Mouse (Mus musculus): ENCODE results near the gene Olfr1290. TPM values are rescaled to one million over a fixed set of nuclear protein-coding genes. Genes with fewer than 3 reads are reported as not detected.

Olfr1290 gene
- polyA plus RNA-seq (2014; fragmentation: Nextera tagmentation; extraction: Ambion mirVana), result 0.08 TPM in 1 of 2 replicates, not detected in the other

DNA sequence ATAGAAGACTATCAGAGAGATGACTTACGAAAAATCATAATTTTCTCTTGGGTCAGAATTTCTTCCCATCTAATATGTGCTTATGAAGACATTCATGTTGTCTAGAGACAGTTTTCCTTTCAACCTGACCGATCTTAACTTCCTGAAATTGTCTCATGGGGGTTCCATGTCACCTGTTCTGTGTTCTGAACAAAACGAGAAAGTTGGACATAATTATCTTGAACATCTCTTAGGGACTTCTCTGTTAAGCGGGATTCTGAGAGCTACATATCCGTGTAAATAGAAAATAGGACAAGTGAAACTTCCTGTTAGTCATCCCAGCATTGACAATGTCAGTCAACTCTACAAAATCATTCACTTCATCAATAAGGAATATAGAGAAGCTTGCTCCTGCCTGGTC is at the start of gene Olfr1290:
Olfr1290 (minus strand) TSS at position 101 of the 400 bp plus-strand sequence.
- Histone ChIP-seq H3K27ac (ENCODE audit: low read depth, low read length) (no peak within 1 kb of the TSS), H3K4me1 (replicated peaks; ENCODE audit: control insufficient read depth, insufficient read depth, low read length) (no peaks in the 10 kb centered on the region), H3K36me3 (ENCODE audit: control insufficient read depth, insufficient read depth, low read length) (no peaks in the 10 kb centered on the region), H3K27me3 (ENCODE audit: control insufficient read depth, insufficient read depth, low read length) (no peaks in the 10 kb centered on the region), H3K9me3 (ENCODE audit: control insufficient read depth, low read length) (no peaks in the 10 kb centered on the region), H3K4me2 (replicated peaks; ENCODE audit: low read depth, low read length) (no peak within 1 kb of the TSS), H3K4me3 (ENCODE audit: low read depth, low read length) (no peak within 1 kb of the TSS), H3K9ac (ENCODE audit: low read depth, low read length) (no peak within 1 kb of the TSS)
- WGBS, result 82% methylated on average over 5 of the region's 5 CpGs
- no peak for DNase-seq (ENCODE audit: low spot score)
- no peak for ATAC-seq (ENCODE audit: low FRiP score)

DNA sequence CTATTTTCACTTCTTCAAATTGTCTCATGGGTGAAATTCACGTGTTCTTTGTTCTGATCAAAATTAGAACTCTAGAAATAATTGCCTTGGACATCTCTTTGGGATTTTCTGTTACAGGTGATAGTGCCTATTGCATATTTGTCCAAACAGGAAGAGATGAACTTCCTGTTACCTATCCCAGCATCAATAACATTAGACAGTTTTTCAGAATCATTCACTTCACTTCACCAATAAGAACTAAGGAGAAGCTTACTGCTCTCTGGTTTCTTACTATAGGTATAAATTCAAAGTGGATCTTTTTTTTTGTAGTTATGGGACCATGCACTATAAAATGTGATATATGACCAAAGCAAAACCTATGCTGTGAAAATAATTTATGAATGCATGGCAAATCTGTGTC is 46.6 kb upstream of the Olfr1290 start, which contains the start of gene Olfr1294:
Olfr1294 (minus strand) TSS at position 101 of the 400 bp plus-strand sequence.
- Histone ChIP-seq H3K9me3 (ENCODE audit: control insufficient read depth, low read length) (no peaks in the 10 kb centered on the region), H3K36me3 (ENCODE audit: control insufficient read depth, insufficient read depth, low read length) (no peaks in the 10 kb centered on the region), H3K4me2 (replicated peaks; ENCODE audit: low read depth, low read length) (no peak within 1 kb of the TSS), H3K9ac (ENCODE audit: low read depth, low read length) (no peak within 1 kb of the TSS), H3K4me1 (replicated peaks; ENCODE audit: control insufficient read depth, insufficient read depth, low read length) (no peaks in the 10 kb centered on the region), H3K4me3 (ENCODE audit: low read depth, low read length) (no peak within 1 kb of the TSS), H3K27me3 (ENCODE audit: control insufficient read depth, insufficient read depth, low read length) (no peaks in the 10 kb centered on the region), H3K27ac (ENCODE audit: low read depth, low read length) (no peak within 1 kb of the TSS)
- 66% methylated on average over 1 of the region's 1 CpGs for WGBS
- ATAC-seq (ENCODE audit: low FRiP score) (no peak), DNase-seq (ENCODE audit: low spot score) (no peak)

DNA sequence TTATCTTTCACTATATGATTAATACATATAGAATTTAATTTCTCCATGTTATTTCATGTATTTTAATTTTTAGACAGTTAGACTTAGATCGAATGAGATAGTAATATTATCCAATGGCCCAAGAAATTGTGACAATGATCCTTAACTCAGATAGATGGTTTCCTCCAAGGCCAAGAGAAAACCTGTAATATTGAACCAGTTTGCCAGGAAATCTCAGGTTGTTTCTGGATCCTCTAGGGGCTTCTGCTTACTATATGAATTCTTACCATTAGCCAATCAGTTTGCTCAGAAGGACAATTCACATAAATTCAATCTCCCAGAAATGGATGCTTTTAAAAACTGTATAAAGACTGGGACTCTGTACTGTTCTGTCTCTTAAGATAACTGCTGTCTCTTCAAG is 31.3 kb upstream of the Olfr1290 start, which contains the start of gene Olfr1293-ps:
Olfr1293-ps (plus strand) TSS at position 301 of the 400 bp plus-strand sequence.
- no peak within 1 kb of the TSS for H3K4me3 ChIP-seq (ENCODE audit: low read depth, low read length)
- DNase-seq (ENCODE audit: low spot score) (no peak), ATAC-seq (ENCODE audit: low FRiP score) (no peak)
- H3K4me1 ChIP-seq (replicated peaks; ENCODE audit: control insufficient read depth, insufficient read depth, low read length), result no peaks in the 10 kb centered on the region
- no peaks in the 10 kb centered on the region for H3K27me3 ChIP-seq (ENCODE audit: control insufficient read depth, insufficient read depth, low read length)
- no peak within 1 kb of the TSS for H3K4me2 ChIP-seq (replicated peaks; ENCODE audit: low read depth, low read length)
- WGBS, result 90% methylated on average over 1 of the region's 1 CpGs
- H3K9me3 ChIP-seq (ENCODE audit: control insufficient read depth, low read length), result no peaks in the 10 kb centered on the region
- no peak within 1 kb of the TSS for H3K9ac ChIP-seq (ENCODE audit: low read depth, low read length)
- no peaks in the 10 kb centered on the region for H3K36me3 ChIP-seq (ENCODE audit: control insufficient read depth, insufficient read depth, low read length)
- H3K27ac ChIP-seq (ENCODE audit: low read depth, low read length), result no peak within 1 kb of the TSS

DNA sequence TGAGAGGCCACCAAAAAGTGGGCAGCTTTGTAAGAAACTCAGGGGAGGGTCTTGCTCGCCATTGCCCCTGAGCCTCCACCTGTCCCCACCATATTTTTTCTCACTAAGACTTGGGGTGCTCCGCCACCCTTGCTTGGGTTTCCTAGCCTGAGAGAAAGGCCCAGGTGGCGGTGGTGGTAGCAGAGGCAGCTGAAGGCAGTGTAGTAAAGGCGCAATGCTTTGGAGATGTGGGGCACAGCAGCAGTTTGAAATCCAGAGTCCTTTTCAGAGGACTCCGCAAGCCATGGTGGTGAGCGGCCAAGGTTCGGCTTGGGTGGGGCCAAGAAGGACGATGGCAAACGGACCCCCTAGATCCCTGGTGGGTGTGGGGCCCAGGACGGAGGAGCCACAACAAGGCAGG is 23.8 kb upstream of the Olfr1290 start:
- WGBS, result 96% methylated on average over 10 of the region's 10 CpGs
- Histone ChIP-seq H3K4me1 (replicated peaks; ENCODE audit: control insufficient read depth, insufficient read depth, low read length) (no peaks in the 10 kb centered on the region), H3K27ac (ENCODE audit: low read depth, low read length) (no peak overlapping the region), H3K4me3 (ENCODE audit: low read depth, low read length) (no peak overlapping the region), H3K36me3 (ENCODE audit: control insufficient read depth, insufficient read depth, low read length) (no peaks in the 10 kb centered on the region), H3K4me2 (replicated peaks; ENCODE audit: low read depth, low read length) (no peak overlapping the region), H3K27me3 (ENCODE audit: control insufficient read depth, insufficient read depth, low read length) (no peaks in the 10 kb centered on the region), H3K9me3 (ENCODE audit: control insufficient read depth, low read length) (no peaks in the 10 kb centered on the region), H3K9ac (ENCODE audit: low read depth, low read length) (no peak overlapping the region)
- no peak for ATAC-seq (ENCODE audit: low FRiP score)
- no peak for DNase-seq (ENCODE audit: low spot score)

DNA sequence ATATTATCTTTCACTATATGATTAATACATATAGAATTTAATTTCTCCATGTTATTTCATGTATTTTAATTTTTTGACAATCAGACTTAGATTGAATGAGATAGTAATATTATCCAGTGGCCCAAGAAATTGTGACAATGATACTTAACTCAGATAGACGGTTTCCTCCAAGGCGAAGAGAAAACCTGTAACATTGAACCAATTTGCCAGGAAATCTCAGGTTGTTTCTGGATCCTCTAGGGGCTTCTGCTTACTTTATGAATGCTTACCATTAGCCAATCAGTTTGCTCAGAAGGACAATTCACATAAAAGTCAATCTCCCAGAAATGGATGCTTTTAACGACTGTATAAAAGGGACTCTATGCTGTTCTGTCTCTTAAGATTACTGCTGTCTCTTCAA is 3.3 kb upstream of the Olfr1290 start, which contains the start of gene Olfr1291-ps1:
Olfr1291-ps1 (plus strand) TSS at position 301 of the 400 bp plus-strand sequence.
- WGBS, result 93% methylated on average over 3 of the region's 3 CpGs
- Histone ChIP-seq H3K4me3 (ENCODE audit: low read depth, low read length) (no peak within 1 kb of the TSS), H3K4me1 (replicated peaks; ENCODE audit: control insufficient read depth, insufficient read depth, low read length) (no peaks in the 10 kb centered on the region), H3K27ac (ENCODE audit: low read depth, low read length) (no peak within 1 kb of the TSS), H3K36me3 (ENCODE audit: control insufficient read depth, insufficient read depth, low read length) (no peaks in the 10 kb centered on the region), H3K4me2 (replicated peaks; ENCODE audit: low read depth, low read length) (no peak within 1 kb of the TSS), H3K9me3 (ENCODE audit: control insufficient read depth, low read length) (no peaks in the 10 kb centered on the region), H3K27me3 (ENCODE audit: control insufficient read depth, insufficient read depth, low read length) (no peaks in the 10 kb centered on the region), H3K9ac (ENCODE audit: low read depth, low read length) (no peak within 1 kb of the TSS)
- ATAC-seq (ENCODE audit: low FRiP score), result no peak
- DNase-seq (ENCODE audit: low spot score), result no peak

DNA sequence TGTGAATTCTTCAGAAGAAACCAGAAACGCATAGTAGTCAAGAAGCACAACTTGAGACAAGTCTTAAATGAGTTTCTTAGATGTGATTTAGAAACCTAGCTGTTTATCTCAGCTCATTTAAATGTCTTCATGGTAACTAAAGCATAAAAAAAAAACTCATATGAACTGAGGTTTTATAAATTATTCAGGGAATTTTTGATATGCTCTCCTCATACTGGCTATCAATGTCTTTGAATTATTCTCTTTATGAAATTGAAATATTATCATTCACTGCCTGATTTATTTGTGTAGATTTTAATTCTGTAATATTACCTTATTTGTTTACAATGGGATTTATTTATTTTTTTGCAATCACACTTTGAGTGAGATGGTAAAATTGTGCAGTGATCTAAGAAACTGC is 13.1 kb downstream of the Olfr1290 start, which contains the start of gene Olfr1289:
Olfr1289 (plus strand) TSS at position 301 of the 400 bp plus-strand sequence.
- no peaks in the 10 kb centered on the region for H3K36me3 ChIP-seq (ENCODE audit: control insufficient read depth, insufficient read depth, low read length)
- H3K4me2 ChIP-seq (replicated peaks; ENCODE audit: low read depth, low read length), result no peak within 1 kb of the TSS
- H3K27ac ChIP-seq (ENCODE audit: low read depth, low read length), result no peak within 1 kb of the TSS
- H3K9ac ChIP-seq (ENCODE audit: low read depth, low read length), result no peak within 1 kb of the TSS
- WGBS, result 80% methylated on average over 1 of the region's 1 CpGs
- DNase-seq (ENCODE audit: low spot score), result no peak
- no peak for ATAC-seq (ENCODE audit: low FRiP score)
- no peaks in the 10 kb centered on the region for H3K9me3 ChIP-seq (ENCODE audit: control insufficient read depth, low read length)
- H3K4me1 ChIP-seq (replicated peaks; ENCODE audit: control insufficient read depth, insufficient read depth, low read length), result no peaks in the 10 kb centered on the region
- no peak within 1 kb of the TSS for H3K4me3 ChIP-seq (ENCODE audit: low read depth, low read length)
- H3K27me3 ChIP-seq (ENCODE audit: control insufficient read depth, insufficient read depth, low read length), result no peaks in the 10 kb centered on the region

DNA sequence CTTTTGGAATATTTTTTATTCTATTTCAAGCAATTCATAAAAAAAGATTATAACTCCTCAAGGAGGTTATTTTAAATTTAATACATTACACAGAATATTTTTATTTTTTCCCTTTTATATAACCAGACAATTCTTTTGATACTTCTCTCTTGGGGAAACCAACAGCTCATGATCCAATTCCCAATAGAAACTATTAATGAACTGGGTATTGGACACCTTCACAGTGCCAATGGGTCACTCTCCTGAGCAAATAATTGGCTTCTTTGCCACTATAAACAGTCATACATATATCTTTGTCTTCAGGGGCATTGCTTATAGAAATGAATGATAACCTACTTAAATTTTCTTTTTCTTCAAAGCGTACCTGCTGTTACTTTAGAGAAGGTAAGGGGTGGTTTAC is 19.8 kb downstream of the Olfr1290 start, which contains the start of gene Olfr1288:
Olfr1288 (plus strand) TSS at position 301 of the 400 bp plus-strand sequence.
- Histone ChIP-seq H3K9ac (ENCODE audit: low read depth, low read length) (no peak within 1 kb of the TSS), H3K27me3 (ENCODE audit: control insufficient read depth, insufficient read depth, low read length) (no peaks in the 10 kb centered on the region), H3K27ac (ENCODE audit: low read depth, low read length) (no peak within 1 kb of the TSS), H3K36me3 (ENCODE audit: control insufficient read depth, insufficient read depth, low read length) (no peaks in the 10 kb centered on the region), H3K4me2 (replicated peaks; ENCODE audit: low read depth, low read length) (no peak within 1 kb of the TSS), H3K4me1 (replicated peaks; ENCODE audit: control insufficient read depth, insufficient read depth, low read length) (no peaks in the 10 kb centered on the region), H3K4me3 (ENCODE audit: low read depth, low read length) (no peak within 1 kb of the TSS), H3K9me3 (ENCODE audit: control insufficient read depth, low read length) (no peaks in the 10 kb centered on the region)
- ATAC-seq (ENCODE audit: low FRiP score) (no peak), DNase-seq (ENCODE audit: low spot score) (no peak)
- 91% methylated on average over 1 of the region's 1 CpGs for WGBS

DNA sequence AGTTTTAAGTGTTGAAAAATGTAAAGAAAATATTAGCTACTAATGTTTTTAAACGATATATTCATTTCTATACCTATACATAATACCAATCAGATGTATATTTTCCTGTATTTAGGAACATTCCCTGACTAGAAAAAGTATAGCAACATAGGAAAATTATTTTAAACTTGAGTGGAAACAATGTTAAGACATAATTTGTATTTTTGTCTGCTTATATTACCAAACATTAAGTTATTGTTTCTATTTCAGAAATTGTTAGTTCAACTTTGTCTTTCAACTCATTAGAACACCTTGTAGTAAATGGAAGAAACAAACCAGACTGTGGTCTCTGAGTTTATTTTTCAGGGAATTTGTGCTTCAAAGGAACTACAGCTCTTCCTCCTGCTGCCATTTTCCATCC is 44.8 kb downstream of the Olfr1290 start, which contains the start of gene Olfr1287:
Olfr1287 (plus strand) TSS at position 301 of the 400 bp plus-strand sequence.
- H3K4me1 ChIP-seq (replicated peaks; ENCODE audit: control insufficient read depth, insufficient read depth, low read length), result no peaks in the 10 kb centered on the region
- no peak within 1 kb of the TSS for H3K9ac ChIP-seq (ENCODE audit: low read depth, low read length)
- WGBS, result 86% methylated on average over 1 of the region's 1 CpGs
- H3K27me3 ChIP-seq (ENCODE audit: control insufficient read depth, insufficient read depth, low read length), result no peaks in the 10 kb centered on the region
- no peaks in the 10 kb centered on the region for H3K9me3 ChIP-seq (ENCODE audit: control insufficient read depth, low read length)
- no peak within 1 kb of the TSS for H3K4me2 ChIP-seq (replicated peaks; ENCODE audit: low read depth, low read length)
- ATAC-seq (ENCODE audit: low FRiP score) (no peak), DNase-seq (ENCODE audit: low spot score) (no peak)
- H3K36me3 ChIP-seq (ENCODE audit: control insufficient read depth, insufficient read depth, low read length), result no peaks in the 10 kb centered on the region
- no peak within 1 kb of the TSS for H3K4me3 ChIP-seq (ENCODE audit: low read depth, low read length)
- H3K27ac ChIP-seq (ENCODE audit: low read depth, low read length), result no peak within 1 kb of the TSS

All from hindbrain, embryonic 11.5 days (tissue).